Mouse (Mus musculus) adrenal gland, postnatal 4 days (tissue): Measurements from ENCODE around the gene Ntrk1. TPM values are rescaled to one million over a fixed set of nuclear protein-coding genes. Genes with fewer than 3 reads are reported as not detected.

Source experiments
- DNase-seq, 2 experiments: peaks; one replicate each; pipeline ENCODE4 v3.0.0; 2021 to 2022; ENCODE audit warnings: low spot score in 2 of 2, mixed read lengths in 2 of 2
- total RNA-seq, 2 experiments: library from RNA; stranded (reverse); gene quantifications; 2 replicates each; pipeline ENCODE4 v1.2.3; 2021

Gene Ntrk1
- total RNA-seq, 2 experiments from 2014 or later: 14.6 to 26.4 TPM

DNA sequence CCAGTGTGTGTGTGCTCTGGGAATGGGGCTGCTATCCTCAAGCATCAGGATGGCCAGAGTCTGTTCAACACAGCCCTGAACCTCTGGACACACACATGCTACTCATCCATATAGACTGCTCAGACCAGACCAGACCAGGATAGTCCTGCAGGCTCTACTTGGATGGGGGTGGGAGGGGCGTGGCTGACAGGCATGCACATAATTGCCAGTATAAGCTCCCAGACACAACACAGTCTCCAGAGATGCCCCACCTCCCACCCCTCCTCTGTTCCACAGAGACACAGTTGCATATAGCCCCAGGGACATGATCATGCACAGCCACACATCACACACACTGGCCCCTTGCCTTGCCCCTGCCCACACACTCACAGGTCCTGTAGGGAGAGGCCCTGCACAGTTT, 5.7 kb downstream of the Ntrk1 start:
- no peak for DNase-seq

DNA sequence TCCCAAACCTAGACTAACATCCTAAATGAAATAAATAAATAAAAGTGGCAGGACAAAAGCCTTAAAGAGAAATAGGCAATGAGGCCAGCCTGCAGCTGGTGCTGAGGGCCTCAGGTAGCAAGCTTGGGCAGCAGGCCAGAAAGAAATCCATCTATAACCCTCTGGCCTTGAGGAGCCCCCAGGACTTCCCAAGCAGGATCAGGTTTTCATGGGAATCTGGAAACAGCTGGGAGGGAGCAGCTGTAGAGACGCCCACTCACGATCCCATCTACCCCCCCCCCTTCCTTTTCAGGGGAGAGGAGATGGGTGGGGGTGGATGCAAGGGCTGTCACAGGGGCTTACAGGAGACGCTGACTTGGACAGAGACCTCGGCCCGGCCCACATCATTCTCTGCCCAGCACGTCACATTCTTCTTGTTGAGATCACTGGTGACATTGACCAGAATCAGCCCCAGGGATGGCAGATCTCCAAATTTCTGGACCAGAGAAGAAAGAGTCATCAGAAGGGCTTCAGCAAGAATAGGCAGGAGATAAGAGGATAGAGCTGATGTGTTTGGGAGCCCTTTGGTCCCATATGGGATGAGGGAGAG, 9.2 kb downstream of the Ntrk1 start:
- DNase-seq: no peak

DNA sequence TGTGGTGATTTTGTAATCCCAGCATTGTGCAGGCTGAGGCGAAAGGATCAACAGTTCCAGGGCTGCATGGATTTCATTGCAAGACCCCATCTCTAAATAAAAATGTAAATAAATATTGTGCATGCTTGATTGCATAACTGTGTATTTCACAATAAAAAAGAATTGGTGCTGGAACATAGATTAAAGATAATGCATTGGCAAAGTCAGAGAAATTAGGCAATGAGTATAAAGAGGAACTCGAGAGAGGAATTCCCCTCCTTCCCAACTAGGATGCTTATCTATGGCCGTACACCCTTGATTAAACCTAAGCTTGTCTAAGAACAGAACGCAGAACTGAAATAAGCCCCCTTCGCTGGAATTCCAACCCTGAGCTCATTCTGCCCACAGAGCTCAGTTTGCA, 9.8 kb downstream of the Ntrk1 start:
- no peak for DNase-seq

DNA sequence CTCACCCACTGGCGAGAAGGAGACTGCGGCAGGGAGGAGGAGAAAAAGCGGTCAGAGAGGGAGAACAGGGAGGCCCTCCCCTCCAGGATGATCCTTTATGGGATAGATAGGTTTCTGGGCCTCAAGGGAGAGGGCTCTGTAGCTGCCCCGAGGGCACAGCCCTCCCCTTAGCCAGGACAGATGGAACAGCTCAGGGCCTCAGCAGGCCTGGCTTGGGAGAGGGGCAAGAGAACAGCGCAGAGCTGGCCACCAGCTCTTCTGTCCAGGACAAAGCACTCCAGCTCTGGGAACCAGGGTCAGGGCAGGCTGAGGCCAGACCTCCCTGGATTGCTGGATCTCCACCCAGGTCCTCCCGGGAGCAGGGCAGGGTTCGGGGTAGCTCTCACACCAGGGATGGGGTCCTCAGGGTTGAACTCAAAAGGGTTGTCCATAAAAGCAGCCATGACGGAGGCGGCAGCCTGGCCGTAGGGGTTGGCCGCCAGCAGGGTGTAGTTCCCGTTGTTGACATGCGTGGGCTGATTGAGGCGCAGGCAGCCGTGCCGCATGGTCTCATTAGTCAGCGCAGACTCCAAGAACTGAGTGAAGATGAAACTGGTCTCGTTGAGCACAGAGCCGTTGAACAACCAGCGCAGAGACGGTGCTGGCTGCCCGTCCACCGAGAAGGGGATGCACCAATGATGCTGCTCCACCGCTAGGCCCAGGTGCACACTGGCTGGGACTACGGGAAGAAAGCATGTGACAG, 11.5 kb downstream of the Ntrk1 start:
- DNase-seq: no peak

DNA sequence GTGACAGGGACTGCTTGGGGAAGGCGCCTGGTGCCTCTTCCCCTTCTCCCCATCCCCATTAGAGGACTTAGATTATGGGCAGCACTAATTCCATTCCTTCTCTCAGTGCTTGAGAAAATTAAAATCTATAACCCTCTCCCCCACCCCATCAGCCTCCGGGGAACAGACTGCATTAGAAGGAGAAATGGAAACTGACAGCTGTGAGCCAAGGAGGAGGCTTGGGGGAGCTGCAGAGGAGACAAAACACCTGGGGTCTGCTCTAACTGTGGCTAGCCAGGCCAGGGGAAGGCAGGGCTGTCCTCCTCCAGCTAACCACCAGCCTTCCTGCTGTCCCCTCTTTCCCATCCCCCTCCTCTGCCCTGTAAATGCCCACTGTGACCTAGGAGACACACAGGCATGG, 15.9 kb downstream of the Ntrk1 start:
- no peak for DNase-seq

DNA sequence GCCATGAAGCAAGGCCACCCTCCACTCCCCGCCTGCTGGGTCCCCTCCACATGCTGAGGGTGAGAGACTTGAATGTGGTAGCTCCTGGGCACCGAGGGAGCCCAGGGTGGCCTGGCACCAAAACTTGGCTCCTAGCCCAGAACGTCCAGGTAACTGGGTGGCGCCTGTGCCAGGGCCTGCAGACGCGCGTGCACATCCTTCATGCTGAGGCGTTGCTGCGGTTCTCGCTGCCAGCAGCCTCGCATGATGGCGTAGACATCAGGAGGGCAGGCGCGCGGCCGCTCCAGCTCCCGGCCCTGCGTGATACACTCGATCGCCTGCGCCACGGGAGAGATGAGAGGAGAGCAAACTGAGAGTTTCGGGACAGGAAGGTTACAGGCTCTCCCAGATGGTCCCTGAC, 16.7 kb downstream of the Ntrk1 start:
- DNase-seq: no peak

DNA sequence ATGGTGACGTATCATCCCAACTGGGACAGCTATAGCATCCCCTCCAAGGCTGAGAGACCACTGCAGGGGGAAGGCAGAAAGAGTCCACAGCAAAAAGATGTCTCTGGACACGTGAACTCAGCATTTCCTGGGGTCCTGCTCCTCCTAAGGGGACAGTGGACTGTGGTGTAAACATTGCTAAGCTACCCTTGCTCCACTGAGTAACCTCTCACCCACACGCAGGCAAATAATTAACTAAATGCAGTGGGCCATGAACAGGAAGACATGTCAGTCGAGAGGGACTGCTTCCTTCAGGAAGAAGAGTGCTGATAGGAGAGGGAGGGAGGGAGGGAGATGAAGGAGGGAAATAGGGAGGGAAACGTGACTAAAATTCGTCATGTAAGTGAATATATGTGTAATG, 23.9 kb downstream of the Ntrk1 start:
- DNase-seq: no peak

DNA sequence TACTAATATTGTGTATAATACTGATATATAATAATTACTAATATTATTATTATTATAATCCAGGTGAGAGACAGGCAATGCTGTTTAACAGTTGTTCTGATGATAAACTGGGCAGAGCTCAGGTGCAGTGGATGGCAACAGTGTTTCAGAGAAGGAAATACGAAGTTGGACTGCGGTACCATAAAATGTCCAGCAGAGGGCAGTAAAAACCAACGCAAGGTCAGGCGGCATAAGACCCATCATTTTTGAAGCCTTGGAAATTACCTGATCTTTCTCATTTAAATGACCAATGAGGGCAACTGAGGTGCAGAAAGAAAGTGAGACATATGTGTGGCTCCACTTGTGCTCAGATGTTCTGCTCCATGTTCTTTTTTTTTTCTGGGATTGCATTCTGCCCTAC, 24.7 kb downstream of the Ntrk1 start:
- DNase-seq: no peak

DNA sequence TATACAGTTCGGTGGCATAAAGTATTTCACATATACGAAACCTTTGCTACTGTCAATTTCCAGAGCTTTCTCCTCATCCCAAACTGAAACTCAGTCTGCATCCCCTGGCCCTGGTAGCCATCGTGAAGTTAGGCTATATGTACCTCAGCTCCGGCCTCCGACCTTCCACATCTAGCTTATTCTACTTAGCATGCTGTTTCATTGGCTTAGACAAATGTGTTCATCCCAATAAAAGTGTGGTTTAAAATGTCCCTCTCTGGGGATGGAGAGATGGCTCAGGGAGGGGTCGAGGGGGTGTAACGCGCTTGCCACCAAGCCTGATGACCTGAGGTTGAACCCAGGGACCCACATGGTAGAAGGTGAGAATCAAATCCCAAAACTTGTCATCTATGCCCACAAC, 25.5 kb downstream of the Ntrk1 start:
- DNase-seq: no peak

DNA sequence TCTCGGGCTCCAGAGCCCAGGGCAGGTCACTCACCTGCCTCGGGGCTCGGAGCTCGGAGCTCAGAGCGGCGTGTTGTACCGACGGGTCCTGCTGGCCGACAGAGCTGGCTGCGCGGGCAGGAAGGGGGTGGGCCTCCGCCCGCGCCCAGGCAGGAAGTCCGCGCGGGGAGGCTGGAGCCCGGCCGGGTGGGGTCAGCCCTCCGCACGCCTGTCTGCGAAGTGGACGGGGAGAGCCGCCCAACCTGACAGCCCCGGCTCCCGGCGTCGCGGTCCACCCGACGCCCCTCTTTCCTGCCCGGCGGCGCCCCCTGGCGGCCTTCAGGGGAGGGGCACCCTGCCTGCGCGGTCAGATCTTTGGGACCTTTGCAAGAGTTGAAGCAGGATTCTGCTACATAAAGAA, 26.1 kb downstream of the Ntrk1 start:
- peak; percentile 63 to 76 for DNase-seq

DNA sequence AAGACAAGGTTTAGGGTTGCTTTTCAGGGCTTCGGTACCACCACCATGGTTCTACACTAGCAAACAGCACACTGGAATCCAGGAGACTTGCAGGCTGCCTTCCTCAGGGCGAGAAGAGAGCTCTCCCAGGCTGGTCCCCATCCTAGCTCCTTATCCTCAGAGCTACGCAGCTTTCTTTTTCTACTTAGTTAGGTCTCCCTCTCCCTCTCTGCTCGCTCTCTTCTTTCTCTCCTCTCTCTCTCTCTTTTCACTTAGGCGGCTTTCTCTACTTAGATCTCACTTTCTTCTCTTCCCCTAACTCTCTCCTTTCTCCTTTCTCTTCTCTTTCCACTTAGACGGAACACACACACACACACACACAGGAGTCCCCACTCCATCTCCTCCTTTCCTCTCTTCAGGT, 26.5 kb downstream of the Ntrk1 start:
- no peak for DNase-seq

DNA sequence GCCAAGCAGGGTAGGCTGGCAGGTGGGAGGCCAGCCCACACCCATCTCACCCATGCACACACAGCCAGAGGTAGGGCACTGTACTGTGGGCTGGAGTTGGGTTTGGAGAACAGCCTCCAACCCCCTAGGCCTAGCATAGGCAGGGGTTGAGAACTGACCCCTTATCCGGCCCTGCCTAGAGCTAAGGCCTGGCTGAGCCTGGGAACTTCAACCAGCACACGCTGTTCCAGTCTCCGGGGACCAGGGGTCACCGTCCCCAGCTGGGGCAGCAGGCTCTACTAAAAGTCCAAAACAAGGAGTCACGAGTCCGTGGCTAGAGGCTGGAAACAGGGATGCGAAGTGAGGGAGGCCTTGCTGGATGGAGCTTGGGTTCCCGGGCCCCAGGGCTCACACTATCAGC, 27.2 kb downstream of the Ntrk1 start:
- no peak for DNase-seq

DNA sequence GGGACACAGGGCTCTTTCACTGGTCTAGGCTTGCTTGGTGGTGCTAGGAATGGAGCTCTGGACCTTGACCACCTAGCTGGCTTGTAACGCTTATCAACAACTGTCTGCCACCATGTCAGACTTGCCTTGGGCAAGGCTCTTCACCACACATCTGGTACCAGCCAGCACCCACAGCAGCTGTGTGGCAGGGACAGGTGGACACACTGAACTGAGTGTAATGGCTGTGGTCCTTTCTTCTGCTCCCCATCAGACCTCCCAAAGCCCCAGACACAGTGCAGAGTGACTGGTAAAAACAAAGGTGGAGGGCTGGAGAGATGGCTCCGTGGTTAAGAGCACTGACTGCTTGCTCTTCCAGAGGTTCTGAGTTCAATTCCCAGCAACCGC, 28.7 kb downstream of the Ntrk1 start:
- no peak for DNase-seq

DNA sequence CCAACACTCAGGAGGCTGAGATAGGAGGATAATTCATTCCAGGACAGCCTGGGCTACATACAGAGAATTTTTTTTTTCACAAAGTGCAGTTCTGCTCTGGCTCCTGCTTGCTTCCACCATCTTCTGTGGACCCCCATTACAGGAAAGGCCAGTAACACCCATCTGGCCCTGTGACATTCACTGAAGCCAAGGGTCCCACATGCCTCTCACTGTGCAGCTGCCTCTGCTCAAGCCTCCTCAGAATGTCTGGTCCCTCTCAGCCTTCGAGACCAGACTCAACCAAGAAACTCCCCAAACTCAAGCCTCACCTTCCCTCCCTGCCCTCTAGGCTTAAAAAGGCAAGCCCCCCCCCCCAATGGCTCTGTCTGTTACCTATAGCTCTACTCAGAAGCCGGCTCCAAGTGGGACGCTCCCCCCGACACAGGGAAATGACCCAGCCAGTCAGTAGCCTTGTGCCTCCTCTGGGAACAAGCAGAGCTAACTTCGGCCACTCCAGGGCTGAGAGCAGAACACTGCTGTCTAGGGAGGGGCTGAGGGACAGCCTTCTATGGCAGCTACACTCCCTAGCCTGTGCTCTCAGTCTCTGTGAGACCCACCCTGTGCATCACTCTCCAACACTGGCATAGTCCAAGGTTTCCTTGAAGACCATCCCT, 29.2 kb downstream of the Ntrk1 start:
- no peak for DNase-seq

DNA sequence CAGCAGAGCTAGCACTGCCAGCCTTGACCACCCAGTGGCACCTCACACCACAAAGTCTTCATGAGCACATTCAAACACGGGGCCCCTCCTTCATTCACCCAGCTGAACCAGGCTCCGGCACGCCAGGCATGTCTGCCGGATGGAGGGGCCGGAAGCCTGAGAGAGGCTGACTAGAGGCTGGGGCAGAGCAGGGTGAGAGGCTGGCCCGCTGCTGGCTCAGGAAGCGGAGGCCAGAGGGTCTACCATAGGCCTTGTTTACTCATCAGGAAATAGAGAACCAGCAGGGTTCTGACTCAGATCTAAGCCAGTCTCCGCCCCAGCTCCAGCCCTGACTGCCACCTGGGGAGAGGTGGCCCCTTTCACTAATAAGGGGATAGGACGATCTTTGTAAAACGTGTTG, 29.9 kb downstream of the Ntrk1 start:
- DNase-seq: peak in 1 of 2 experiments; percentile 33

DNA sequence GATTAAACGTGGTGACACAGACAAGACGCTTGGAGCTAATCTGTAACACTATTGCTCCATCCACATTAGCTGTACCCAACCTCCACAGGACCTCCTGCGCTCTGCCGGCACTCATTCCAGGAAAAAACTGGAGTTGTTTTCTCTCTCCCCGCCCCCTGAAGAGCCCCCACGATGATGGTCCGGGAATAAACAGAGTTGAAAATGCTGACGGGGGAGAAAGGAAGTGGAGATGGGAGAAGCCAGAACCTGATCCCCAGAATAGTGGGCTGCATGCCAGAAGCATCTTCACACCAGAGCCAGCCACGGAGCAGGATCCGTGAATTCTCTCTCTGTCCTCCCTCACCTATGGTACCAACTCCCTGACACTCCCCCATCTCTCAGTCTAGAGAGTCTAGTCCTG, 30.5 kb downstream of the Ntrk1 start:
- no peak for DNase-seq

DNA sequence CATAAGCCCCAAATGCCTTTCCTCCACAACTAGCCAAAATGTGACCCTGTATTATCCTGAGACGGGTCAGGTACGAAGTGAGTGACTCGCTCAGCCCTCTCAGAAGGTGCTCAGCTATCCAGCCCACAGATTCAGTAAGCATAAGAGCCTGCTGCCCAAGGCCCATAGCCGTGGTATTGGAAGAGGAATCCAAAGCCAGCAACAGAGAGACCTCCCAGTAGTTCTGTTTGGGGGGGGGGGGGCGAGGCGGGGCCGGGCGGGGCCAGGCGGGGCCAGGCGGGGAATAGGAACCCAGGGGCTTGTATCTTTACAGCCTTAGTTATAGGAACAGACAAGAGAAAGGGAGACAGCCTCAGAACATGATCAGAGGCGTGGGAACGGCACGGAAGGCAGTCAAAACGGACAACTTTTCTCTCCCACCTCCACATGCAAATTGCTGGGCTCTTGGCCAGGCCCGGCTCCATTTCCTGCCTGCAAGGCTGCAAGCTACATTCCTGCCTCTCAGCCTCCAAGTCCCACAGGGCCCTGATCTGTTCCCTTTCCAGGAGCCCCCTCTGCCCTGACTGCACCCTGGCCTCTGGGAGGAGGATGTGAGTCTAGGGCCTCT, 31.2 kb downstream of the Ntrk1 start:
- DNase-seq: peak in 1 of 2 experiments; percentile 47

DNA sequence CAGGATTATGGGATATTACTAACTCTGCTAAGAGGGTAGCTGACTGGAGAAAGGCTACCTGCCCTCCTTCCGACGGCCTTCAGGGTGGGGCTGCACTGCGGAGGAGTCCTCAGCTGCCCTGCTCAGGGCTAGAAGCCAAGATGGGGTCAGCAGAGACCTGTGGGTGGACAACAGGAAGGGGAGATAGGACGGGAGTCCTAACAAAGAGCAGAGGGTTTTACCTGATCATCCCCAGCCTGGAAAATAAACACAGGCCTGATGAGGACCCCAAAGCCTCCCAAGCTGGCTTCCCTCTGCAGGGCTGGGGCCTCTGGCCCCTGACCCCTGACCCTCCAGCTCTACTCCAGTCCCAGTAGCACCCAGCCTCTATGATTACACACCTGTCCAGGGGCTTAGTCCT, 31.8 kb downstream of the Ntrk1 start:
- DNase-seq: no peak

DNA sequence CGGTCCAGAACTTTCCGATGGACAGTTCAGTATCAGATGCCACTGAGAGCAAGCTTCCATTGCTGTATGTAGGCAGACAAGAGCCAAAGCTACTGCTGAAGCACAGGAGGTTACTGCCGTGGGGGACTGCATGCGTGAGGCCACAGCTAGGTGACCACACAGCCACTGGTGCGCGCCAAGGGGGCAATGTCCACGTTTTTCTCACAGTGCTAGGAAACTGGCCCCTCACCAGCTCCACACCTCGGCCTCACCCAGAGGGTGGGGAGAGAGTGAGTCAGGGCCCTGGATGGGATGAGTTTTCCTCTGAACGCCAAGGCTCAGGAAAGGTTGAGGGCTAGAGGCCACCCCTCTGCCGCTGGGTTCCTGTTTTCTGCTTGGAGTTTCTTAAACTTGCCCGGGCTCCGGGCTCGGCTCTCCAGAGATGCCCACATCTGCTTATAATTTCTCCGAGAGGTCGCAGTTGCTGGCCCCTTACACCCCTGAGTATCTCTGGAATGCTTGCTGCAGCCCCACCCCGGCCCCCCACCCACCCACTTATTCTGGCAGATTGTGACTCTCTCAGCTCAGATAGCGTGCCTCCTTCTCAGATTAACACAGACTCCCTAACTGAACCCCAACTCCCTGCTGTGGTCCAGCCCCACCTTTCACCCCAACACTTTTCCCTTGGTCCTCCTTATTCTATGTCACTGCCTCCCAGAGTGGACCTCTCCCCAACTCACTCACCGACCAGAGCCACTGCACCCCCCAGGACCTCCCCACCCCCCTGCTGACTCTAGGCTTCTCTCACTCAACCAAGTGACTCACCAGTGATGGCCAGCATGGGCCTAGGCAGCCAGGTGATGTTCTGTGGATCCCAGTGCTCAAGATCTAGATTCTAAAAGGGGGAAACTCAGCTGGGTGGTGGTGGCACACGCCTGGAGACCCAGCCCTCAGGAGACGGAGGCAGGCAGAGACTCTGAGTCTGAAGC, 33.3 kb downstream of the Ntrk1 start:
- DNase-seq: no peak

DNA sequence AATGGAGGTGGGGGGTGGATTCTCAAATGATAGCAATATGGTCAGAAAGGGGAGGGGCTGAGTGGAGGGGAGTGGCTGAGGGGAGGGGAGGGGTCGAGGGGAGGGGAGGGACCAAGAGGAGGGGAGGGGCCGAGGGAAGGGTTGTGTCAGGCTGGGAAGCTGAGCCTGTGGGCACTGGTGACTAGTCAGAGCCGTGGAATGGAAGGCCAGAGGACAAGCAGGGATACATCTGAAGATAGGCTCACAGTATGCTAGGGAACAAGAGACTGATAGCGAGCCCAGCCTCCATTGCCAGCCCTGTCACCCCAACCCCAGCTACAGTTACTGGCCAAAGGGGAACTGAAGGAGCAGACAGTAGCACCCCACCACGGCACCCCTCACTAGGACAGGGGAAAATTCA, 36.3 kb downstream of the Ntrk1 start:
- no peak for DNase-seq

DNA sequence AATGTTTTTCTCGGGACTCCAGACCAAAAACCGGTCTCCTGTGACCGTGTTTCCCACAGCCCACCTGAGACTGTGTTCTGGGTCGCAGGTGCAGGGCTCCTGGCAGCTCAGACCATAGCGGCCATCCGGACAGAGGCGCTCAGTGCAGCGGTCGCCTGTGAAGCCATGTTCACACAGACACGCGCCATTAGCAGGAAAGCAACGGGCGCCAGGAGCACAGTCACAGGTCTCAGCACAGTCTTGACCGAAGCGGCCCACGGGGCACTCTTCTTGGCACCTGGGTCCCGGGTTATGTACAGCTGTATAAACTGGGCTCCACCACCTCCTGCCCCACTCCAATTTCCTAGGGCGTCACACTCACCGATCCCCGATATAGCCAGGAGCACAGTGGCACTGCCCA, 38.5 kb downstream of the Ntrk1 start:
- no peak for DNase-seq
